In genomic region chr11:53803093-53803492, GRCm38 (mm10) we compare ENCODE assay signal across 16 mouse cellular contexts. TPM values are rescaled to one million over a fixed set of nuclear protein-coding genes. Genes with fewer than 3 reads are reported as not detected.
DNase-seq lines count a peak whose midpoint lies in the region; ATAC-seq and TF ChIP-seq lines count a peak whose summit lies in the region.
"Had no signal": no experiment of that assay in that cellular context is flagged by ENCODE, and none has a peak within 500 bp of the region (broad histone marks: within the 10 kb centered on the region; RNA-seq: fewer than 3 reads in every experiment).

No protein-coding gene starts in this region.

- no peak for TF ChIP-seq CTCF in embryonic fibroblast, embryonic 13.5 days (IDR thresholded peaks at IDR 0.05; ENCODE audit: borderline replicate concordance, insufficient read depth, low read length)

- H3K27ac ChIP-seq in embryonic fibroblast, embryonic 13.5 days (ENCODE audit: insufficient read depth, low read length): peak overlapping the region; percentile 8; the same call in 1 of the 2 replicates
- no peak overlapping the region for H3K27ac ChIP-seq in forebrain, embryonic 16.5 days (ENCODE audit: low read length)
- H3K27ac ChIP-seq: forebrain, embryonic 12.5 days; gastrocnemius, adult 2 months; midbrain, embryonic 13.5 days had no signal

- peak; percentile 56 to 60 for DNase-seq in kidney, postnatal 25 days
- no peak for DNase-seq in kidney, adult 8-10 months
- DNase-seq in thymus, postnatal 4 days: peak; percentile 26
- no peak for DNase-seq in thymus, adult 18-20 months
- peak; percentile 57 for DNase-seq in splenic B cell, adult 2 months (ENCODE audit: low read depth, low spot score)
- no peak for DNase-seq in layer of hippocampus, adult 18-20 months (ENCODE audit: low spot score in 2 of 2)
- DNase-seq: cerebellum, adult 11-12 months; embryo, embryonic 11 days; gastrocnemius, adult 2 months; right cerebral cortex, postnatal 4 days had no signal

- no peaks in the 10 kb centered on the region for H3K9me3 ChIP-seq in forebrain, embryonic 16.5 days (ENCODE audit: control insufficient read depth, low read length)
- H3K9me3 ChIP-seq: forebrain, embryonic 12.5 days; midbrain, embryonic 13.5 days had no signal

- H3K4me1 ChIP-seq in embryonic fibroblast, embryonic 13.5 days (ENCODE audit: control insufficient read depth, insufficient read depth, low read length): peaks cover 7% of the 10 kb centered on the region
- H3K4me1 ChIP-seq in forebrain, embryonic 16.5 days (replicated peaks; ENCODE audit: control insufficient read depth, insufficient read depth, low read length): no peaks in the 10 kb centered on the region
- H3K4me1 ChIP-seq: forebrain, embryonic 12.5 days; midbrain, embryonic 13.5 days had no signal

- ATAC-seq in forebrain, embryonic 16.5 days: no peak
- ATAC-seq: midbrain, embryonic 13.5 days had no signal

- H3K36me3 ChIP-seq in splenic B cell, adult 2 months (ENCODE audit: control insufficient read depth, insufficient read depth, low read length, poor library complexity, severe bottlenecking): no peaks in the 10 kb centered on the region
- no peaks in the 10 kb centered on the region for H3K36me3 ChIP-seq in forebrain, embryonic 16.5 days (ENCODE audit: control insufficient read depth, insufficient read depth)
- H3K36me3 ChIP-seq: forebrain, embryonic 12.5 days; midbrain, embryonic 13.5 days had no signal

- H3K4me2 ChIP-seq in forebrain, embryonic 16.5 days (ENCODE audit: low read length): no peak overlapping the region
- H3K4me2 ChIP-seq: forebrain, embryonic 12.5 days; midbrain, embryonic 13.5 days had no signal

- H3K27me3 ChIP-seq in splenic B cell, adult 2 months (ENCODE audit: control insufficient read depth, insufficient read depth, low read length, poor library complexity, severe bottlenecking): no peaks in the 10 kb centered on the region
- H3K27me3 ChIP-seq in forebrain, embryonic 16.5 days (replicated peaks; ENCODE audit: control insufficient read depth, insufficient read depth, low read length): no peaks in the 10 kb centered on the region
- H3K27me3 ChIP-seq: forebrain, embryonic 12.5 days; midbrain, embryonic 13.5 days had no signal

- no peak overlapping the region for H3K4me3 ChIP-seq in embryonic fibroblast, embryonic 13.5 days (ENCODE audit: insufficient read depth, low read length)
- H3K4me3 ChIP-seq in forebrain, embryonic 16.5 days (replicated peaks; ENCODE audit: low read length): no peak overlapping the region
- H3K4me3 ChIP-seq: forebrain, embryonic 12.5 days; gastrocnemius, adult 2 months; midbrain, embryonic 13.5 days had no signal

- H3K9ac ChIP-seq in forebrain, embryonic 16.5 days (replicated peaks; ENCODE audit: low read depth, low read length): no peak overlapping the region
- H3K9ac ChIP-seq: forebrain, embryonic 12.5 days; midbrain, embryonic 13.5 days had no signal

- 90% methylated on average over 12 of the region's 12 CpGs for WGBS in forebrain, embryonic 16.5 days

- no peak for TF ChIP-seq POLR2A in embryonic fibroblast, embryonic 13.5 days (IDR thresholded peaks at IDR 0.05; ENCODE audit: low read depth, low read length)

RNA-seq across cellular contexts. Expression of gene Gm17334, which starts 30.1 kb away (rescaled TPM):
- not detected in 2 replicates for polyA plus RNA-seq in embryonic fibroblast, embryonic 13.5 days (2011; ENCODE audit: insufficient read length, low read depth, missing spikeins)
- polyA plus RNA-seq in forebrain, embryonic 16.5 days (2015; fragmentation: Nextera tagmentation; extraction: Ambion mirVana): 0.24 TPM in 1 of 2 replicates, not detected in the other
- 1 to 10 TPM in 1 of 2 experiments, under 1 TPM in 1; 0.99 to 1.9 TPM for total RNA-seq in layer of hippocampus, adult 18-20 months (2021)
- total RNA-seq: liver, adult 2 months had no signal
- polyA plus RNA-seq: forebrain, embryonic 12.5 days; heart, postnatal 0 days; midbrain, embryonic 13.5 days had no signal

RNA-seq across cellular contexts. Expression of gene Irf1, which starts 33.3 kb away (rescaled TPM):
- polyA plus RNA-seq in embryonic fibroblast, embryonic 13.5 days (2011; ENCODE audit: insufficient read length, low read depth, missing spikeins): 19.7 and 35.1 TPM in 2 replicates
- polyA plus RNA-seq in forebrain, embryonic 16.5 days (2015; fragmentation: Nextera tagmentation; extraction: Ambion mirVana): 2.5 and 3.4 TPM in 2 replicates
- total RNA-seq in layer of hippocampus, adult 18-20 months (2021): 10 to 100 TPM in 1 of 2 experiments, 1 to 10 TPM in 1; 9.4 to 11.6 TPM

RNA-seq across cellular contexts. Expression of gene Gm12216, which starts 56.0 kb away (rescaled TPM):
- polyA plus RNA-seq in embryonic fibroblast, embryonic 13.5 days (2011; ENCODE audit: insufficient read length, low read depth, missing spikeins): not detected in 2 replicates
- polyA plus RNA-seq in forebrain, embryonic 16.5 days (2015; fragmentation: Nextera tagmentation; extraction: Ambion mirVana): 0.39 TPM in 1 of 2 replicates, not detected in the other
- 1 to 10 TPM; 7.4 to 7.9 TPM for total RNA-seq in layer of hippocampus, adult 18-20 months (2021)
- polyA plus RNA-seq: forebrain, embryonic 12.5 days had no signal

Comparison
In these comparisons a context has a peak if more than half of its experiments do, and no peak if none do; other contexts are left out.
1. DNase-seq: peak in kidney, postnatal 25 days (2 of 2), thymus, postnatal 4 days (single experiment) and splenic B cell, adult 2 months (single experiment); none in kidney, adult 8-10 months (0 of 2), thymus, adult 18-20 months (0 of 2) and layer of hippocampus, adult 18-20 months (0 of 2).